Mouse (Mus musculus) cerebellum, postnatal 25 days (tissue): ENCODE data around the gene Spint1.

Experiments
- DNase-seq, 2 experiments: peaks; one replicate each; pipeline ENCODE4 v3.0.0; 2021; ENCODE audit warnings: mixed read lengths in 2 of 2

The Spint1 gene

DNA sequence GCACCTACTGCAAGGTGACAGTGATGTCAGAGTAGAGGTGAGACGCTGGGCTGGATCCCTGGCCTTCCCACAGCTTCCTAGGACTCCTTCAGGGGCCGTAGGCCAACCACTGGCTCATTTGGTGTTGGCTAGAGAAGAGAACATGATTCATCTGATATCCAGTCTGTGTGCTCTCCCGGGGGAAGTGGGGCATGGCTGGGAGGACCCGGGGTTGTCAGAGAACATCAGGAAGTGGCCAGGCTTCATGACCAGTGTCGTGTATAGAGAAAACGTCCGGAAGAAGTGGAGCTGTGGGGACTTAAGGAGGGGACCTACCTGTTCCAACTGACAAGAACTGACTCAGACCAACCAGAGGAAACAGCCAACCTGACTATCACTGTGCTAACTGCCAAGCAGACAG is 8.1 kb downstream of the Spint1 start:
- DNase-seq = no peak

DNA sequence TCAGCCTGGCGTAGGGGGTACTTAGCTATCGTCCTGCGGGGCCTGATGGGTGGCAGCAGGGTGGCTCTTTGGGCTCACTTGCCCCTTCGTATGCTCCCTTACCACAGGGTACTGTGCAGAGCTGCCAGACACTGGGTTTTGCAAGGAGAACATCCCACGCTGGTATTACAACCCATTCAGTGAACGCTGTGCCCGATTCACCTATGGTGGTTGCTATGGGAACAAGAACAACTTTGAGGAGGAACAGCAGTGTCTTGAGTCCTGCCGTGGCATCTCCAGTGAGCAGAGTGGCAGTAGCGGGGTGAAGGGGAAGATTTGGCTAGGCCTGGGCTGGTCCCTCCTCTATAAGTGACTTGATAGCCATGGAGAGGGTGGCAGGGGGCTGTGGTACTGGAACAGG is 10.7 kb downstream of the Spint1 start:
- no peak for DNase-seq

DNA sequence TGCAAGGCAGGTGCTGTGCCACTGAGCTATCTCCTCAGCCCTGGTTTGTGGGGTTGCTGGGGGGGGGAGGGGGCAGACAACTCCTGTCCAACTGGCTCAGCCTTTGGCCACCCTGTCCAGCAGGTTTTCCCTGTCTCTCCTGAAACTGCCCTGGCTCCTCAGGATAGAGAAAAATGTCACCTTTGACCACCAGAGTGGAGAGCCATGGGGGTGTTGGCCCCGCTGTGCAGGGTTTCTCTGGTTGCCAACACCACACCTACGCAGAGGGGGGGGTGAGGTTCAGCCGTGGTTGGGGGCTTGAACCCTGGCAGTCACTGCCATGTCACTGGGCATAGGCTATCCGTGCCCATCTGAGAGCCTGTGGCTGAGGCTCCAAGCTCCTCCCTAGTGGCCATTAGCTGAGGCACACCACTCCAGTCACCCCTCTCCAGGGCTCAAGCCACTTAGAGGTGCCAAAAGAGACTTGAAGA is 12.5 kb downstream of the Spint1 start:
- no peak for DNase-seq

DNA sequence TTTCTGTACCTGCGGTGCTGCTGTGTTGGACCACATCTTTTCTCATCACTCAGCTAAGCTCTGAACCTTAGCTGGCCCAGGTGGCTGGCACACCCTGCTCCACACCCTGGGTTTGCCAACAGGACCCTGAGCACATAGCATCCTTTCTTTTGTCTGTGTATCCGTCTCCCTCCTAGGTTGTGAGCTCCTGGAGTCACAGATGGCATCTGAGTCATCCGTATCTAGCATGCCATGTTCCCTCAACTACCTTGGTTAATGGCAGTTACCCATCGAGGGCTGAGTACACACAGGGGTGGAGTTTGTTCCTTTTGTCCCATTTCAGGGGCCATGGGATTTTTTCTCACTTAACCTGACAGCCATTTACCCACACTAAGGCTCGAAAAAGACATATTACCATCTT is 13.2 kb downstream of the Spint1 start:
- DNase-seq = peak in 1 of 2 experiments; percentile 12

DNA sequence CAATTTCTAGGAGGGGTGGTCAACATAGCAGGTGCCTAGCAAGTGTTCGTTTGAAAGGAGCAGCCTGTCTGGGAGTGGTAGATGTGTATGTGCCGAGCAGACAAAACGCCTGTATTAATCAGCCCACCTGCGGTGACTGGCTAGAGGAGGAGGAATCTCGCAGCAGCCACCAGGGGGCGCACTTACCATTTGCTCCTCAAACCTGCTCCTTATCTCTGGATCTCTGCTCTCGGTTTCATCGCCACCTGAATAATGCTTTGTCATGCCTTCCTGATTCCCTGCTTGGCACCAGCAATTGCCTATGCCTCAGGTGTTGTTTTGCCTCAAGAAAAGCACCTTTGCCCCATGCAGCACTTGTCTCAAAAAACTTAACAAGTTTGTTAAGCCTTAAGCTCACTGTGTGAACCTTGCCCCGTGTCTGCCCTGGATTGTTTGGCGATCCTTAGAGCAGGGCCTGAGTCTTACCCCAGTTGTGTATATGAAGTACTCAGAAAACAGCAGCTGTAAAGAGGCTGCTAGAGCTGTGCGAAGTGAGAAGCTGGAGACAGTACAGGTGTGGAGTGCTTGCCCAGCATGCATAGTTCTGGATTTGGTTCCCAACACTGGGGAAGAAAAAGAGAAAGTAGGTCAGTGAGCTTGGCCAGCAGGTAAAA is 13.8 kb downstream of the Spint1 start:
- DNase-seq = peak; percentile 91 to 95

DNA sequence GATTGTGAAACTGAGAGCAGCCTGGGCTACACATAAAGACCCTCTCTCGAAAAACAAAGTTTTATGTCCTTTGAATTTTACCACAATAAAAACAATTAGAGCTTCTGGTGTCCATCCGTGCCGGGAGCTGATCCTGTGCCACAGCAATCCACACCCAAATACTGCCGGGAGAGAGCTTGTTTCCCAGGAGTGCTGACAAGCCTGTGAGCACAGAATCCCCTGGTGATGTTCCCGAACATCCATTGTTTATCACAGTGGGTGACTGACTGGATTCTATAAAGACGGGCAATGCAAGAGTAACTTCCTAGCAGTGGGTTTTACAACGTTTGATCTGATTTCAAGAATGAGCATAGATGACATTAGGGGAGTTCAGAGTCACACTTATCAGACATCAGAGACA is 17.8 kb downstream of the Spint1 start:
- no peak for DNase-seq

DNA sequence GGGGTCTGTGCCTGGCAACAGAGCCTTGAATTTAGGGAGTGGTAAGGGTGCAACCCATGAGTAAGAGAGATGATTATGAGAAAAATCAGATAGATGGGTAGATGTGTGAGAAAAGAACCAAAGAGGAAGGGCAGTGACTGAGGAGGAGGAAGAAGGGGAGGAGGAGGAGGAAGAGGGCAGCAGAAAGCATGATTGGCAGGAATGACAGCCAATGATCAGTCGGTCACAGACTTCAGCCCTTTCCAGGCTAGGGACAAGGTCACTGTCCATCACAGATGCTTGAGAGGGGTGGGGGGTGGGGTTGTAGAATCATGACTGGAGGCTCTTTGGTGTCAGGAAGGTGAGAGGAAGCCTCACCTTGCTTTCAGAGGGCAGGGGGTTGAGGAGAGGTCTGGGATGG is 23.4 kb downstream of the Spint1 start:
- no peak for DNase-seq

DNA sequence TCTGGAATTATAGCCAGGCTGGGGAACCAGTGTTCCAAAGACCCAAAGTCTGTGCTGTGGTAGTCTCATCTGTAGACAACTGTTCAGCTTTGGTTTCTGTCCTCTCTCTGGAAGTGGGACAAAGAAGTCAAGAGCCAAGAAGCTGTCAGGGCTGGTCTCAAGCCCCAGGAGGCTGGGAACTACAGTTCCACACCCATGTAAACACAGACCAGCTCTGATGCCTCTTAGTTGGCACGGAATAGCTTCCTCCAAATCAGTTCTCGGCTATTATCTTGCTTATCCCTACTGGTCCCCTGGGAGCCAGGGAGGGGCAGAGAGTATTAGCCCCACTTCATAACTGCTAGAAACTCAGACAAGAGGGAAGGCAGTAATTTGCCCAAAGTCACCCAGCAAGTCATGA is 24.2 kb downstream of the Spint1 start:
- no peak for DNase-seq

DNA sequence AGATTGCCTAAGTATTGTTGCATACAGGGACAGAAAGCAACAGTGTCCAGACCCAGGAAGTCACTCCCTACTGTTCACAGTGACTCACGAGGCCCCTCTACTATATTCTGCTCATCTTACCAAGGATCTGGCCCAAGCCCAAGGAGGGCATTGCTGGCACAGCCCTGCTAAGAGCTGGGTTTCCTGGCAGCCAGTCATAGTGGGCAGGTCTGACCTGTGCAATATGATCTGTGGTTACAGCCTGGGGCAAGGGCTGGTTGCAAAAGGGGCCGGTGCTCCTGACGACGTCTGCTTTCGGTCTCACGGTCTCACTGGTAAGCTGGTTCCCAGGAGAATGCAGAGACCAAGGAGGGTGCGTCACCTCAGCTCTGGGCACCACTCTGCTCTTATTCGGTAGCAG is 25.8 kb downstream of the Spint1 start:
- DNase-seq = peak; percentile 28 to 57

DNA sequence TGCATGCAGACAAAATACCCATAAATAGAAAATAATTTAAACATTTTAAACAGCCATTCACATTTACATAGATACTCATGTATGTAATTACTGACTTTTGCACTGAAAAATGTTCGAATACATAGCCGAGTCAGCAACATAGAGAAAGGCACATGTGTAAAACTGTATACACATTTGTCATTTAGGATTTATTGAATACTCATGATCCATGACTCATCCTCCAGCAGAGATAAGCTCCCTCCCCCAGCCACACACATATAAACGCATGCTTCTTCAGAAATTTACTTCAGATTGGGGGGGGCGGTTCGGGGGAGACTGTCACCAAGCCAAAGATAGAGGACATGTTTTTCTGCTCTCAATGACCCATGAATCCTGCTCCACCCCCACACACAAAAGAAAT is 26.7 kb downstream of the Spint1 start:
- no peak for DNase-seq

DNA sequence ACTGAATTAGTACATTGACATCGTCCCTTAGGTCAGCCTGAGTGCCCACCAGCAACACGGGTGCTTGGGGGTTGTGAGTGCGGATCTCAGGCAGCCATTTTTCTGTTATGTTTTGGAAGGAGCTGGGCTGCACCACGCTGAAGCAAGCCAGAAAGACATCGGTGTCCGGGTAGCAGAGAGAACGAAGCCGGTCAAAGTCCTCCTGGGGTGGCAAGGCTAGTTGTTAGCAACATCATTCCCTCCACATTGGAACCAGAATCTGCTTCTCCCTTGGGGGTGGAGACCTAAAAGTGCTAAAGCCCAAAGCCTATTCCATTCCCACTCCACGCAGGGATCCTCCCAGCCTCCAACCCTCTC is 33.1 kb downstream of the Spint1 start:
- DNase-seq = no peak

DNA sequence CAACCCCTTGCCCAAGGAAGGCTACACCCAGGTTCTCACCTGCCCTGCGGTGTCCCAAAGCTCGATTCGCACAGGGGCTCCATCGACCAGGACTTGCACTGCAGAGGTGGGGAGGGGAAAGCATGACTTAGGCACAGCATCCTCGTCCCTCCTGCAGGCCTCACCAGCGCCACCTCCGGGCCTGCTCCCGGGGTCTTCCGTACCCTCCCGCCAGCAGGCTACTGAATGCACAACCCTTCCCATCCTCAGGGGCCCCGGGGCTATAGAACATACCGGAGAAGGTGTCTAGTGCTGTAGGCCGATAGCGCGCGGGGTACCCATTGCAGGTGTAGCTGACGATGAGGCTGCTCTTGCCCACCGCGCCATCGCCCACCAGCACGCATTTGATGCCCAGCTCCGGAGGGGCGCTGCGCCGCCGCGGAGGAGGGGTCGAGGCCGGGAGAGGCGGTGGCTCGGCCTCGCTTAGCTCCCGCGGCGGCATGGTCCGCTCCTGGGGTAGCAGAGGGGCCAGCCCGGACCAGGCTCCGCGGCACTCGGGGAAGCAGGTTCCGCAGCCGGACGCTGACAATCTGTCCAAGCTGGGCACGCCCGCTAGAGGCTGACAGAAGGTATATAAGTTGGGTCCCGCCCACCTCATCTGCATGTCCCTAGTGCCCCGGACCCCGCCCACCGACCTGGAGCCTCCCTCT is 33.6 kb downstream of the Spint1 start, which contains the start of gene Rhov:
TSS of gene Rhov (minus strand) at position 630 of the 689 bp plus-strand sequence.
- DNase-seq = peak; percentile 81 to 89

DNA sequence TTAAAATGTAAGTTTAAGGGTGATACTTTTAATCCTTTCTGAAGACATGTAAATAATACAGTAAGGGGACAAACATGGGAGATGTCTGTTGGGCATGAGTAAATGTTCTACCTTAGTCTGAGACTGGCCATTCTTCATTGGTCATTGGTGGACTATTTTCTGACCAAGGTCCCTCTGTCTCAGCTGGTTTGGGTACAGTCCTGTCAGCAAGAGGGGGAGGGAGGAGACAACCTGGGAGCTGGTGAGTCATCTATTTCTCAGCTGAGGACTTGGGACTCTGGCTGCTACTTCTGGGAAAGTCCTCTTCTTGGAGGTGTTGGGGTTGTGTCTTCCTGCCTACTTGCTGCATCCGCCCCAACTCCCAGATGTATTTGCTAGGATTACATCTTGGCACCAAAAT is 37.0 kb downstream of the Spint1 start:
- DNase-seq = no peak

DNA sequence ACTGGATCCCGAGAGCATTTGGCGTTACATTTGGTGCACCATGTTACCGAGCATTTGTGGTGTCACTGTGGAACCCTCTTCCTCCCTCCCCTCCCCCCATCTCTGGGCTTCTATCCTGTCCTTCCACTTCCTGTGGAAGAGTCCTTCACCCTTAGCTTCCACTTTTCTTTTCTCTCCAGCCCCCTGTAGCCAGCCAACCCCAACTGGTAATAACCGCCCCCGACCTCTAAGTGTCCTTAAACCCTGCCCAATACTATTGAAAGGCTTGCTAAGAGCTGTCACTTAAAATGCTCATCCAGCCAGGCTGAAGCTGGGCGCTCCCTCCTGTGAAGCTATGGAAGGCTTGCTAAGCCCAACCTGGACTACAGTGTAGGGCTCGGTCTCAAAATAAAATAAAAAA is 39.8 kb downstream of the Spint1 start:
- DNase-seq = no peak

DNA sequence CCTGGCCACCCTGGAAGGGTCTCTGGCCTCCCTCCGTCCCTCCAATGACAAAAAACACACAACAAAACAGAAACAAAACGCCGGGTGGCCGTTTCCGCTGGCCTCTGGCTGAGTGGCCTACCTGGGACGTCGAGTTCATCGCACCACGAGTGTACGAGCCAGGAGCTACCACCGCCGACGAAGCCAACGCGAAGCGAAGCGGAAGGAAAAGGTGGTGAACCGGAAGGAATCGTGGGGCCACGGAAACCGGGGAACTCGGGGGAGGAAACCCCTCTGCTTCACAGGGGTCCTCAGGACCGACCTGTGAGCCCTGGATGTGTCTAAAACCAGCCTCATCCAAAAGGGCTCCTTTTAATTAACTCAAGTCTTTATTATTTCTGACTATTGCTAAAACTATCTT is 40.6 kb downstream of the Spint1 start:
- DNase-seq = no peak

DNA sequence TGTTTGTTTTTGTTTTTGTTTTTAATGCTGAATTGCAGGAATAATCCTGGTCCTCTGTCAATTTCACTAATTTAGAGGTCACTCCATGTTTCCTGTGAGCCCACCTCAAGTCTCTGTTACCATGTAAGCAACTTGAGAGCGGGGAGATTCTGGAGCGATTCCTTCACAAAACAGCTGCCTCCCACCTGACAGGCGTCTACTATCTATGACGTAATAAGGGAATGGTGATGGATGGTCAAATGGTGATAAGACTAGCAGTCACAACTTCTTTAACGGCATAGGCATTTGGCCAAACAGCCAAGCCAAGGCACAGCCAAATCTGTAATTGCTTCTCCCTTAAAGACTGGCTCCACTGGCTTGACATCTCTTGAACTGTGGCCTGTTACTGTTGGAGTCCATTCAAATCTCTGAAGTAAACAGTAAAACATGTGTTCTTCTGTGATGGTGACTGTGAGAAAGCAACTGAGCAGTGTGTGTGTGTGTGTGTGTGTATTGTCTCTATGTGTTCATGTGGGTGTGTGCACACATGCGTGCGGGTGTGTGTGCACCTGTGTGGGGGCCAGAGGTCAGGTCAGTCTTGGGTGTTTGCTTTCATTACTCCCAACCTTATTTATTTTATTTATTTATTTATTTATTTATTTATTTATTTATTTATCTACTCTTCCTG is 44.9 kb downstream of the Spint1 start:
- DNase-seq = no peak

DNA sequence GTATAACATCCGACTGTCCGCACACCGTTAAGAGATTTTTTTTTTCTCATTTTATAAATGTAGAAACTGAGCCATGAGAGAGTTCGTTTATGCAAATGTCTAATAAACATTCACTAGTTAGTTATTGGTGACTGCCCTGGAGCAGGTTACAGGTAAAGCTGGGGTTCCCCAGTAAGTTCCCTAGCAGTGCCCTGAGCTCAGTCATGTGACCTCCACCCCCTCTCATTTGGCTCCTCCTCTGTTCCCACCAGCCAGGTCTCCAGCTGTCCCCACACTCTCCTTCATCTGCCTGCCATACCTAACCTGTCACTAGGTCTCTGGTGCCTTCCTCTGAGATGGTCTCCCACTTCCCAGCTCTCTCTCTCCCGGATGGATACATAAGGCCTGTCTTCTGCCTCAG is 50.2 kb downstream of the Spint1 start:
- no peak for DNase-seq

DNA sequence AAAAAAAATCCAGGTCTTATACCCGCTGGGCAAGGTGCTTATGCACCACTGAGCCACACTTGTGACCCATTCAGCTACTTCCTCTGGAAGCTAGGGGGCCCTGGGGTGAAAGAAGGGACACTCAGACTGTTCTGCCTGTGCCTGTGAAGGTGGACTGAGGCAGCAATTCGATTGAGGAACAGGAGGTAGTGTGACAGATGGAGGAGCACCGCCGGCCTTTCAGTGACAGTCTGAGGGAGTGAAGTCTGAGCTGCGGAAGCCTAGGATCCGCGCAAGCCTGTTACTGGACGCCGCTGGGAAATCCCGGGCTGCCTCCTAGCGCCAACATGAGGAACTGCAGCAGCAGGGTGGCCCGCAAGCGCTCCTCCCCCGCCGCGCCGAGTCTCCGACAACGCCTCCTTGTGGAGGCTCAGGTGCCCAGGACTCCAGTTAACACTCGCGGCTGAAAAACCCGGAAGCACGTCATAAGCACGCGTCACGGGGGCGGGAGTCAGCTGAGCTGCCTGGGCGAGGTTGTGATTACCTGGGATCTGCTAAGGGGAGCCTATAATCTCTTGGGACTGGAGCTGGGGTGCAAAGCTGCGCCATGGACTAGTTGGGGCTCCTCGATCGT is 51.2 kb downstream of the Spint1 start, which contains the start of gene Vps18:
TSS of gene Vps18 (plus strand) at position 471 of the 613 bp plus-strand sequence.
- DNase-seq = peak; percentile 99

DNA sequence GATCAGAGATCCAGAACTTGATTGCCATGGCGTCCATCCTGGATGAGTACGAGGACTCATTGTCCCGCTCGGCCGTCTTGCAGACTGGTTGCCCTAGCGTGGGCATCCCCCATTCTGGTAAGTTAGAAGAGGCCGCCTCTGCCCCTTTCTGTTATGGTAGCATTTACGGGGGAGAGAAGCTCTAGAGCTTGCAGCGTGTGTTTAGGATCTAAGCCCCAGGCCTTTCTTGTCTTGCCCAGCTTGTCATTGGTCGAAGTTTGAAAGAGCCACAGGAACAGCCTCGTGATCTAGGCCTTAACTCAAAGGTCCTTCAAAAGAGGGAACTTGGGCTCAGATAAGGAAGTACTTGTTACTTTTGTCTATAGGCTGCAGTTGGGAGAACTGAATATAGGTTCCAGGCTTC is 51.9 kb downstream of the Spint1 start:
- no peak for DNase-seq

DNA sequence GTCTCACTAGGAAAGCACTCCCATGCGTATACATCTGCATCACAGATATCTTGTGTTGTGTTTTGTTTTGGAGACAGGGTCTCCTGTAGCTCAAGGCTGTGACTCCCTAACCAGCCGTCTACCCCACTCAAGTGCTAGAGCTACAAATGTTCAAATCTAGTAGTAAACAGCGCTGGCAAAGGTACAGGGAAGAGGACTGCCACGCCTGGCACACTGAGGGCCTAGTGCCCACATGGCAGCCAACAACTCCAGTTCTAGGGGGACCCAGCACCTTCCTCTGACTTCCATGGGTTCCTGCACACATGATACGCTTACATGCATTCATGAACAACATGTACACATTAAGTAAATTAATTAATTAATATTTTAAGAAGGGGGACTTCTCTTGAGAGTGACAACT is 55.1 kb downstream of the Spint1 start:
- no peak for DNase-seq

DNA sequence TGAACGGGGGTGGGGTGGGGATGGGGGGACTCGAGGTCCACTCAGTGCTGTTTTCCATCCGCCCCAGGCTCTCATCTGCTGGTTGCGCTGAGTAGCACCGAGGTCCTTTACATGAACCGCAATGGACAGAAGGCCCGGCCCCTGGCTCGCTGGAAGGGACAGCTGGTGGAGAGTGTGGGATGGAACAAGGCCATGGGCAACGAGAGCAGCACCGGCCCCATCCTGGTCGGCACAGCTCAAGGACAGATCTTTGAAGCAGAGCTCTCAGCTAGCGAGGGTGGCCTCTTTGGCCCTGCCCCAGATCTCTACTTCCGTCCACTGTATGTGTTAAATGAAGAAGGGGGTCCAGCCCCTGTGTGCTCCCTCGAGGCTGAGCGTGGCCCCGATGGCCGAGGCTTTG is 55.7 kb downstream of the Spint1 start:
- DNase-seq = peak; percentile 82 to 85

DNA sequence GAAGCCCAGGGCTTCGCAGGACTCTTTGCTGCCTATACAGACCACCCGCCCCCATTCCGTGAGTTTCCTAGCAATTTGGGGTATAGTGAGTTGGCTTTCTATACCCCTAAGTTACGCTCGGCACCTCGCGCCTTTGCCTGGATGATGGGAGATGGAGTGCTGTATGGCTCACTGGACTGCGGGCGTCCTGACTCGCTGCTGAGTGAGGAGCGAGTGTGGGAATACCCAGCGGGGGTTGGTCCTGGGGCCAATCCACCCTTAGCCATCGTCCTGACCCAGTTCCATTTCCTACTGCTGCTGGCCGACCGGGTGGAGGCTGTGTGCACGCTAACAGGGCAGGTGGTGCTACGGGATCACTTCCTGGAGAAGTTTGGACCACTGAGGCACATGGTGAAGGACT is 56.1 kb downstream of the Spint1 start:
- DNase-seq = peak in 1 of 2 experiments; percentile 51

DNA sequence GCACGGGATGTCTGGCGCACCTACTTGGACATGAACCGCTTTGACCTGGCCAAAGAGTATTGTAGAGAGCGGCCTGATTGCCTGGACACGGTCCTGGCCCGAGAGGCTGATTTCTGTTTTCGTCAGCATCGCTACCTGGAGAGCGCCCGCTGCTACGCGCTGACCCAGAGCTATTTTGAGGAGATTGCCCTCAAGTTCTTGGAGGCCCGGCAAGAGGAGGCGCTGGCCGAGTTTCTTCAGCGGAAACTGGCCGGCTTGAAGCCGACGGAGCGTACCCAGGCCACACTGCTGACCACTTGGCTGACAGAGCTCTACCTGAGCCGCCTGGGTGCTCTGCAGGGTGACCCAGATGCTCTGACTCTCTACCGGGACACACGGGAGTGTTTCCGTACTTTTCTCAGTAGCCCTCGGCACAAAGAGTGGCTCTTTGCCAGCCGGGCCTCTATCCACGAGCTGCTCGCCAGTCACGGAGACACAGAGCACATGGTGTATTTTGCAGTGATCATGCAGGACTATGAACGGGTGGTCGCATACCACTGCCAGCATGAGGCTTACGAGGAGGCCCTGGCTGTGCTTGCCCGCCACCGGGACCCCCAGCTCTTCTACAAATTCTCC is 56.7 kb downstream of the Spint1 start:
- DNase-seq = peak; percentile 69 to 73
